Mouse (Mus musculus) testis, postnatal 14 days (tissue): ENCODE results near the gene Cyp2e1.
"Not testable (repeated sequence)": the region's sequence is repeated elsewhere in the genome, so short reads cannot be mapped to it uniquely, and the experiment has no call there.

Experiments used
- DNase-seq: peaks from one replicate; pipeline ENCODE4 v3.0.0; 2021; ENCODE audit warnings: low spot score

The Cyp2e1 gene

GRCm38 (mm10) chr7:140763447-140764020 is at the start of gene Cyp2e1:
Gene Cyp2e1, plus strand, starts transcription at chr7:140763739.
- no peak for DNase-seq

- DNase-seq, result no peak
These were observed 46.1 kb upstream of the Cyp2e1 start for GRCm38 (mm10) chr7:140717155-140718055.

GRCm38 (mm10) chr7:140721095-140721494 is 42.4 kb upstream of the Cyp2e1 start:
- no peak for DNase-seq

GRCm38 (mm10) chr7:140725558-140725957 is 38.0 kb upstream of the Cyp2e1 start:
- no peak for DNase-seq

- DNase-seq, result no peak
These were observed 30.4 kb upstream of the Cyp2e1 start for GRCm38 (mm10) chr7:140733162-140733561.

- no peak for DNase-seq
These were observed 16.1 kb upstream of the Cyp2e1 start for GRCm38 (mm10) chr7:140747402-140747801.

GRCm38 (mm10) chr7:140748116-140748826 is 15.3 kb upstream of the Cyp2e1 start:
- no peak for DNase-seq

- DNase-seq, result no peak
These were observed 14.7 kb upstream of the Cyp2e1 start for GRCm38 (mm10) chr7:140748827-140749160.

- DNase-seq, result no peak
These were observed 9.0 kb upstream of the Cyp2e1 start for GRCm38 (mm10) chr7:140754556-140754955.

GRCm38 (mm10) chr7:140756151-140756854 is 7.2 kb upstream of the Cyp2e1 start:
- DNase-seq, result no peak

- DNase-seq, result no peak
These were observed 2.9 kb upstream of the Cyp2e1 start for GRCm38 (mm10) chr7:140760647-140761046.

GRCm38 (mm10) chr7:140765391-140765790 is 1.9 kb downstream of the Cyp2e1 start:
- not testable (repeated sequence) for DNase-seq

GRCm38 (mm10) chr7:140765888-140766739 is 2.6 kb downstream of the Cyp2e1 start:
- no peak for DNase-seq

- DNase-seq, result no peak
These were observed 17.0 kb downstream of the Cyp2e1 start for GRCm38 (mm10) chr7:140780548-140780947.

- peak; percentile 93 for DNase-seq
These were observed 24.0 kb downstream of the Cyp2e1 start, which contains the start of gene Syce1 for GRCm38 (mm10) chr7:140787406-140788052. Gene Syce1, minus strand, starts transcription at chr7:140787852.

- no peak for DNase-seq
These were observed 24.5 kb downstream of the Cyp2e1 start for GRCm38 (mm10) chr7:140788053-140788435.

- DNase-seq, result no peak
These were observed 30.0 kb downstream of the Cyp2e1 start for GRCm38 (mm10) chr7:140793541-140793940.

GRCm38 (mm10) chr7:140797619-140798018 is 34.1 kb downstream of the Cyp2e1 start:
- DNase-seq, result no peak

- DNase-seq, result no peak
These were observed 34.7 kb downstream of the Cyp2e1 start for GRCm38 (mm10) chr7:140798212-140798611.

GRCm38 (mm10) chr7:140802629-140803028 is 39.1 kb downstream of the Cyp2e1 start:
- no peak for DNase-seq

GRCm38 (mm10) chr7:140805704-140806103 is 42.2 kb downstream of the Cyp2e1 start:
- DNase-seq, result no peak
